Mouse (Mus musculus) kidney, embryonic 14.5 days (tissue): Measurements from ENCODE around the gene Gal3st2b. TPM values are rescaled to one million over a fixed set of nuclear protein-coding genes. Genes with fewer than 3 reads are reported as not detected.
"Not testable (repeated sequence)": the region's sequence is repeated elsewhere in the genome, so short reads cannot be mapped to it uniquely, and the experiment has no call there.

Source experiments
- ATAC-seq: fragments of 200-750 bp; cut with Nextera tagmentation; 2 replicates; pipeline ENCODE4 v1.8.0; 2017; ENCODE audit warnings: moderate number of reproducible peaks, mild to moderate bottlenecking, moderate TSS enrichment, moderate library complexity; ENCODE audit not compliant: low FRiP score, low TSS enrichment
- H3K27ac ChIP-seq: fragments of 300-500 bp; sonication (generic); 2 replicates; pipeline ENCODE4 v1.5.1; 2014; ENCODE audit warnings: low read depth, mild to moderate bottlenecking, low read length, moderate library complexity, mixed read lengths
- H3K27me3 ChIP-seq: fragments of 300-500 bp; sonication (generic); 2 replicates; pipeline ENCODE4 v1.6.1; 2014; ENCODE audit warnings: mild to moderate bottlenecking, low read length; ENCODE audit not compliant: control insufficient read depth, insufficient read depth
- H3K36me3 ChIP-seq: fragments of 300-500 bp; sonication (generic); 2 replicates; pipeline ENCODE4 v1.6.1; 2014; ENCODE audit warnings: low read length, mixed read lengths; ENCODE audit not compliant: control insufficient read depth, insufficient read depth
- H3K4me1 ChIP-seq: fragments of 300-500 bp; sonication (generic); 2 replicates; pipeline ENCODE4 v1.6.1; 2014; ENCODE audit warnings: low read length, mixed read lengths; ENCODE audit not compliant: control insufficient read depth, insufficient read depth
- H3K4me2 ChIP-seq: fragments of 300-500 bp; sonication (generic); replicated peaks from 2 replicates; pipeline ENCODE4 v1.6.1; 2014; ENCODE audit warnings: low read depth, mild to moderate bottlenecking, low read length
- H3K4me3 ChIP-seq: fragments of 300-500 bp; sonication (generic); 2 replicates; pipeline ENCODE4 v1.5.1; 2014; ENCODE audit warnings: mild to moderate bottlenecking, low read length
- H3K9ac ChIP-seq: fragments of 300-500 bp; sonication (generic); 2 replicates; pipeline ENCODE4 v1.6.1; 2014; ENCODE audit warnings: low read depth, mild to moderate bottlenecking, low read length, moderate library complexity
- H3K9me3 ChIP-seq: fragments of 300-500 bp; sonication (generic); 2 replicates; pipeline ENCODE4 v1.6.1; 2016; ENCODE audit warnings: low read length; ENCODE audit not compliant: control insufficient read depth
- WGBS: fragments of 180-500 bp; shearing (Covaris S2); extraction: QIAGEN DNeasy Blood & Tissue Kit; methylation state at CpG from one replicate; pipeline ENCODE4 v1.1.7; 2014; 5-methylcytosine and 5-hydroxymethylcytosine counted together
- polyA plus RNA-seq: library from polyadenylated mRNA; unstranded; fragments of >200 nt; fragmentation: Nextera tagmentation; extraction: Ambion mirVana; gene quantifications from 2 replicates; pipeline ENCODE4 v1.2.1, GENCODE M21; 2014

The Gal3st2b gene
- polyA plus RNA-seq = not detected in 2 replicates

DNA sequence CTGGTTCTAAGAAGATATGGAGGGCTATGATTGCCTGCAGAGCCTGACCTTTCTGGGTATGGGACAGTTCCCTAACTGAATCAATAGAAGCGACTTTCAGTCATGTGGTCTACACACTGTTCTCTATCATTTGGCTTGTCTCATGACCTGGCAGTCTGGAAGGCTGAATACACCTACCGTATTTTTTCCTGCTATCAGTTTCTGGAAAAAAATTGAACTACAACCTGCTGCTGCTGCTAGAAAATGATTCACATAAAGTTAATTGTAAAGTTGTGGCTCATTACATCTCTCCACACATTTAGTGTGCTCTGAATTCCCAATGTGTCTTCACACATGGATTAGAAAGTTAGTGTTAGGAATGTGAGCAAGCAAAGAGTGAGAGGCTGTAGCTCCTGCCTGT, at the start of gene Gal3st2b:
Gene Gal3st2b, plus strand, starts transcription at position 301 of the 400 bp plus-strand sequence.
- not testable (repeated sequence) for H3K4me1 ChIP-seq, H3K9ac ChIP-seq, ATAC-seq, H3K36me3 ChIP-seq, H3K9me3 ChIP-seq, H3K27me3 ChIP-seq, H3K4me2 ChIP-seq, H3K4me3 ChIP-seq, H3K27ac ChIP-seq
- 80% methylated on average over 2 of the region's 2 CpGs for WGBS

DNA sequence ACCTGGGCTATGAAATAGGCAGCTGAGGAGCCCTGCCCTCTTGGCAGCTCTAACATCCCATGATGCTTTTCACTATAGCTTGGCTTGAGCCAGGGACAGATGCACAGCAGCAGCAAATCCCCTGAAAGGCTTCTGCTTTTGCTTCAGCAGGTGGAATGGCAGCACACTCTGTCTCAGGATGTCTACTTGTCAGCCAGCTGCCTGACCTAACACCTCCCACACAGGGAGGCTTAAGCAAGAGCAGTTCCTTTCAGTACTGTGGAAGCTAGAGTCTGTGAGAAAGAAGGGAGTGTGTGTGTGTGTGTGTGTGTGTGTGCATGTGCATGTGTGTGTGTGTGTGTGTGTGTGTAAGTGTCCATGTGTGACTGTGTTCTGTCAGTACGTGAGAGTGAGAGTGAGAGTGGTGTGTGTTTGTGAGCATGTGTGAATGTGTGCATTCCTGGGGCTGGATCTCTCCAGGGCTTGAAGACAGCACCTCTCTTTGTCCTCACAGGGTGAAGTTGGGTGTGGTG, 46.5 kb upstream of the Gal3st2b start:
- not testable (repeated sequence) for H3K4me1 ChIP-seq, H3K27me3 ChIP-seq, H3K4me2 ChIP-seq, H3K4me3 ChIP-seq, H3K9ac ChIP-seq, H3K9me3 ChIP-seq, ATAC-seq, H3K36me3 ChIP-seq, H3K27ac ChIP-seq
- no CpG with 5 or more reads among the region's 1 CpGs for WGBS

DNA sequence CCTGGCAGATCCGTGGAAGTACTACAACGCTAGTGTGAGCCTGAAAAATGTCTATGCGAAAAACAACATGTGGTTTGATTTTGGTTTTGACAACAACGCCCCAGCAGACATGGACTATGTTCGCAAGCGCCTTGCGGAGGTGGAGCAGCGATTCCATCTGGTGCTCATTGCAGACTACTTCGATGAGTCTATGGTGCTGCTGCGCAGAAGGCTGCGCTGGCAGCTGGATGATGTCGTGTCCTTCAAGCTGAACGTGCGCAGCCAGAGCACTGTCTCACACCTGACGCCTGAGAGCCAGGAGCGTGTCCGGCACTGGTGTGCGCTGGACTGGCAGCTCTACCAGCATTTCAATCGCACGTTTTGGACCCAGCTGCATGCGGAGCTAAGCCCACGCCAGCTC, 43.7 kb upstream of the Gal3st2b start:
- H3K27ac ChIP-seq, H3K4me3 ChIP-seq, H3K9ac ChIP-seq, H3K27me3 ChIP-seq, H3K4me1 ChIP-seq, ATAC-seq, H3K36me3 ChIP-seq, H3K4me2 ChIP-seq, H3K9me3 ChIP-seq: not testable (repeated sequence)
- WGBS = 94% methylated on average over 10 of the region's 22 CpGs

DNA sequence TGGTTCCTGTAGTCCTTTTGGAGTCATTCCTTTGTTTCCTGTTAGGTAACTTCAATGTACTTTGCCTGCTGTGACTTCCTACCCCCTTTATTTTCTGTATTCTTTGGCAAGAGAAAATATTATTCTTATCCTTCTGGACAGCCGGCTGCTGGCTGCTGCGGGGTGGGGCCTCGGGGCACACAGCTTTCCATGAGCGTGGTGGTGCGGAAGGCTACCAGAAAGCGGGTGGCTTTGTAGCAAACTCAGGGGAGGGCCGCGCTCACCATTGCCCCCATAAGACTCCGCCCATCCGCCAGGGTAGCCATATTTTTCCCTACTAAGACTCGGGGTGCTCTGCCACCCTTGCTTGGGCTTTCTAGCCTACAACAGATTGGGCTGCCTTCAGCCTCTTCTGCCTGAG, 36.3 kb upstream of the Gal3st2b start:
- H3K4me3 ChIP-seq, H3K27me3 ChIP-seq, H3K36me3 ChIP-seq, H3K9ac ChIP-seq, H3K9me3 ChIP-seq, H3K4me2 ChIP-seq, H3K4me1 ChIP-seq, H3K27ac ChIP-seq: not testable (repeated sequence)
- WGBS = no CpG with 5 or more reads among the region's 11 CpGs
- peak; percentile 28; the same call in 1 of the 2 replicates for ATAC-seq

DNA sequence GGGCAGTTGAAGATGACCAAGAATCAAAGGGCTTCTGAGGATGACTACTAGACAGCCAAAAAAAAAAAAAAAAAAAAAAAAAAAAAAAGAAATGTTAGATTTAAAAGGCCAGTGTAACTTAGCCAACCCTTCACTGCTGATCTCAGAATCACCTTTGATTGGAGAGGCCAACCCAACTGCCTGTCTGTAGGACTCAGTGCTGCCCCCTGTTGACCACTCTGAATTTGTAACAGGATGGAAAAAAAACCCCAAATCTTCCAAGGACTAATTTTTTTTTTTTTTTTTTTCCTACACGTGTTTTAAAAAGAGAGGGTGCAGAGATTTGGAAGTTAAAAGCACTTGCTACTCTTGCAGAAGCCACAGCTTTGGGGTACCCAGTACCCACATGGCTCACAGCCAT, 27.2 kb upstream of the Gal3st2b start:
- not testable (repeated sequence) for H3K27me3 ChIP-seq, H3K27ac ChIP-seq, H3K36me3 ChIP-seq, H3K9me3 ChIP-seq, H3K4me1 ChIP-seq, H3K4me3 ChIP-seq, ATAC-seq, H3K4me2 ChIP-seq, H3K9ac ChIP-seq
- WGBS = 73% methylated on average over 1 of the region's 1 CpGs

DNA sequence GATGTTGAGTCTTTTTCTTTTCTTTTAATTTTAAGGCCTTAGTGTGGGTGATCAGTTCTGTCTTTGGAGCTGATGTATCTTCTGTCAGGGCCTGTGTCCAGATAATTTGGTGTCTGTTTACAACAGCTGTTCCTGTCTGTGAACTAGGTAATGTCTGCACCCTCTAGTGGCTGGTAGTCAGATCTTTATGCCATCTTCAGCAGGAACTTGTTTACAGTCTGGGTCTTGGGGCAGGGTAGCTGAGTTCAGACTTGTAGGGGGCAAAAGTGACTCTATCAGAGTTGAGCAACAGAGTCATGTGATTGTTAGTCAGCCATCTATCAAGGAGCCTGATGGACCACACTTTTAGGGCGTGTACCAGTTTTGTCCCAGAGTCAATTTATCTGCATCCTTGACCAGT, 20.7 kb upstream of the Gal3st2b start:
- no CpG with 5 or more reads among the region's 1 CpGs for whole genome bisulfite sequencing
- H3K36me3 ChIP-seq, H3K9me3 ChIP-seq, H3K9ac ChIP-seq, H3K27ac ChIP-seq, H3K4me3 ChIP-seq, H3K4me1 ChIP-seq, H3K27me3 ChIP-seq, H3K4me2 ChIP-seq: not testable (repeated sequence)
- ATAC-seq = peak; percentile 43; the same call in 1 of the 2 replicates

DNA sequence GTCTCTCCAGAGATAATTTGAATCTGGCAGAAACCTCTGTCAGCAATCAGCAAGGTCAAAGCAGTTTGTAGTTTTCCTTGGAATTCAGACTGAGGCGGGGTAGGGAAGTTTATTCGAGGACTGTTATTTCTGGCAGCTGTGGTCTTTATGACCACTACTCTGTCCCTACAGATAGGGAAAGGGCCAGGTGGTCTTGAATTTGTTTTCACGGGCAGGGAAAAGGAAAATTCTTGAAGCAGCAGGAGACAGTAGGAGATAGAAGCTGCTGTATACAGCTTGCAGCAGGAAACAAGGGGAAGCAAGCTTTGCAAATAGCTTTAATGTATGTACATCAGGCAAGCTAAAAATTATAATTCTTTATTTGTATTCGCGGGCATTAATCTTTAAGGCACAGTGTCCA, 16.8 kb upstream of the Gal3st2b start:
- H3K4me2 ChIP-seq, ATAC-seq, H3K4me1 ChIP-seq, H3K36me3 ChIP-seq, H3K9me3 ChIP-seq, H3K27me3 ChIP-seq, H3K4me3 ChIP-seq, H3K27ac ChIP-seq, H3K9ac ChIP-seq: not testable (repeated sequence)
- WGBS = 42% methylated on average over 2 of the region's 5 CpGs

DNA sequence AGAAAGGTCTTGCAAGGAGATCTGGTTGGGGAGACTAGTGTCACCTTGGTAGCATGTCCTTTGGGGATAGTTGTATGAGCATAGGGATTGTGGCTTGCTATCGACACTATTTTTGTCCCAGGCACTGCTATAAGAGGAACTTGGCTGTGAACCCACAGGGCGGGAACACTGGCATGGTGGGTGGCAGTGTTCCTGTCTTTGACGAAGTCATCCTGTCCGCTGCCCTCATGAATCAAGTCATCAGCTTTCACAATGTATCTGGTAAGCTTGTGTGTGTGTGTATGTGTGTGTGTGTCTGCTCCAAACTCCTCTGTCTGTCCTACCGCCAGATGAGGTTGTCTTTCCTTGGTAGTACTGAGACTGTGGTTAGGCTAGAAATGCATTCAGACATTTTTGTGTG, 11.4 kb upstream of the Gal3st2b start:
- H3K9ac ChIP-seq, H3K9me3 ChIP-seq, H3K36me3 ChIP-seq, H3K27me3 ChIP-seq, ATAC-seq, H3K4me2 ChIP-seq, H3K27ac ChIP-seq, H3K4me3 ChIP-seq, H3K4me1 ChIP-seq: not testable (repeated sequence)
- WGBS = 77% methylated on average over 3 of the region's 5 CpGs

DNA sequence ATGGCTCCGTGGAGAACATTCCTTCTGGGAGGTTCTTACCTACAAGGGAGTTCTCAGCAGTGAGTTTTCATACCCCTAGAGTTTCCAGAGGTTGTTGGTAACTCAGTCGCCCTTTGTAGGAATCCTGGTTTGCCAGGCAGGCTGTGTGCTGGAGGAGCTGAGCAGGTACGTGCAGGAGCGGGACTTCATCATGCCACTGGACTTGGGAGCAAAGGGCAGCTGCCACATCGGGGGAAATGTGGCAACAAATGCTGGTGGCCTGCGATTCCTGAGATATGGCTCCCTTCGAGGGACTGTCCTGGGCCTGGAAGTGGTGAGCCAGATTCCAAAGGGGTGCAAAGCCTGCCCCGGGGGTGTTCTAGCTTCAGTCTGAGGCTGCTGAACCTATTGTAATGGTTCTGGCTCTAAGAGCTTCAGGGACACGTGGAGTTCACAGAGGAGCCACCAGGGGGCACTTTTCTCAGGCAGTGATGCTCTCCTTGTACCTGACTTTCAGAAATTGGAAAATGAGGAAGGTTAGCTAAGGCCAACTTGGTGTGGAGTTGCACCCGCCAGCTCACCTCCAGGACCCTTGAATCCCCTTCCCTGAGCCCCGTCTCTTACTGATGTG, 9.0 kb upstream of the Gal3st2b start:
- H3K4me2 ChIP-seq, H3K36me3 ChIP-seq, H3K4me3 ChIP-seq, H3K27me3 ChIP-seq, H3K9ac ChIP-seq, H3K4me1 ChIP-seq, H3K27ac ChIP-seq, H3K9me3 ChIP-seq: not testable (repeated sequence)
- ATAC-seq = peak; percentile 20; the same call in 1 of the 2 replicates
- no CpG with 5 or more reads among the region's 11 CpGs for WGBS
